Comparison of ENCODE assay signal across 10 mouse cellular contexts in the genomic region with DNA sequence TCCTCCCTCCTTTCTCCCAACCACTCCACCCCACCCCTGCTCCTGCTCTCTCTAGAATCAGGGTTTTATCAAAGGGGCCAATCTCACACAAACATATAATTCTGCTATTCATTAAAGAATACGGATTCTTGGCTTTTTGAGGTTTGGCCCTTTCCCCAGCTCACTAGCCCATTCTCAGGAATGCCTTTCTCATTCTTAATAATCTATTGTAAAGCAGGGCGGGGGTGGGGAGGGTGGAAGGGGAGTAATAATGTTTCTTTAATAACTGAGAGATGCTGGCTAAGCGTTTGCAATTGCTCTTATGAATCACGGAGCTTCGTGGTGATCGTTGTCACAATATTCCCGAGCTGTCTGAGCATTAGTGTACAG. TPM values are rescaled to one million over a fixed set of nuclear protein-coding genes. Genes with fewer than 3 reads are reported as not detected.
DNase-seq lines count a peak whose midpoint lies in the region; ATAC-seq and TF ChIP-seq lines count a peak whose summit lies in the region.
"Had no signal": no experiment of that assay in that cellular context is flagged by ENCODE, and none has a peak within 500 bp of the region (broad histone marks: within the 10 kb centered on the region; RNA-seq: fewer than 3 reads in every experiment).

No protein-coding gene starts in this region.

- ATAC-seq in heart, embryonic 14.5 days (ENCODE audit: insufficient number of reproducible peaks, insufficient read depth, low FRiP score, low read depth) = no peak
- no peak; the same call in 1 of the 2 replicates for ATAC-seq in hindbrain, embryonic 12.5 days (ENCODE audit: low FRiP score)
- ATAC-seq in midbrain, embryonic 12.5 days (ENCODE audit: low FRiP score, low read depth) = no peak
- ATAC-seq: liver, embryonic 12.5 days had no signal

- WGBS in heart, embryonic 14.5 days = 71% methylated on average over 7 of the region's 7 CpGs
- WGBS in embryonic facial prominence, embryonic 10.5 days = 75% methylated on average over 7 of the region's 7 CpGs
- 69% methylated on average over 7 of the region's 7 CpGs for WGBS in hindbrain, embryonic 12.5 days
- 54% methylated on average over 7 of the region's 7 CpGs for WGBS in midbrain, embryonic 12.5 days

- TF ChIP-seq CTCF in left cerebral cortex, adult 2 months (IDR thresholded peaks at IDR 0.05) = no peak

- H3K9ac ChIP-seq in heart, embryonic 14.5 days (ENCODE audit: low read length) = no peak overlapping the region
- H3K9ac ChIP-seq in hindbrain, embryonic 12.5 days = no peak overlapping the region
- no peak overlapping the region for H3K9ac ChIP-seq in midbrain, embryonic 12.5 days (replicated peaks)
- H3K9ac ChIP-seq: liver, embryonic 12.5 days had no signal

- no peaks in the 10 kb centered on the region for H3K27me3 ChIP-seq in heart, embryonic 14.5 days (ENCODE audit: control insufficient read depth, insufficient read depth, low read length)
- peaks cover 14% of the 10 kb centered on the region; the same call in 1 of the 2 replicates for H3K27me3 ChIP-seq in embryonic facial prominence, embryonic 10.5 days (replicated peaks; ENCODE audit: low read depth, poor library complexity, severe bottlenecking)
- H3K27me3 ChIP-seq in hindbrain, embryonic 12.5 days = no peaks in the 10 kb centered on the region
- no peaks in the 10 kb centered on the region for H3K27me3 ChIP-seq in midbrain, embryonic 12.5 days

- H3K36me3 ChIP-seq in heart, embryonic 14.5 days (ENCODE audit: control insufficient read depth, insufficient read depth, low read length) = no peaks in the 10 kb centered on the region
- no peaks in the 10 kb centered on the region for H3K36me3 ChIP-seq in embryonic facial prominence, embryonic 10.5 days (replicated peaks)
- no peaks in the 10 kb centered on the region for H3K36me3 ChIP-seq in hindbrain, embryonic 12.5 days
- no peaks in the 10 kb centered on the region for H3K36me3 ChIP-seq in midbrain, embryonic 12.5 days
- H3K36me3 ChIP-seq: liver, embryonic 12.5 days had no signal

- H3K9me3 ChIP-seq in heart, embryonic 14.5 days (ENCODE audit: control insufficient read depth, low read length) = no peaks in the 10 kb centered on the region
- H3K9me3 ChIP-seq in embryonic facial prominence, embryonic 10.5 days = no peaks in the 10 kb centered on the region
- H3K9me3 ChIP-seq in hindbrain, embryonic 12.5 days (replicated peaks) = no peaks in the 10 kb centered on the region
- H3K9me3 ChIP-seq in midbrain, embryonic 12.5 days = no peaks in the 10 kb centered on the region
- H3K9me3 ChIP-seq: liver, embryonic 12.5 days had no signal

- no peak overlapping the region for H3K27ac ChIP-seq in heart, embryonic 14.5 days (replicated peaks in 1 of 2; ENCODE audit: control insufficient read depth in 1 of 2, insufficient read depth in 1 of 2, low read depth in 2 of 2, low read length in 2 of 2)
- H3K27ac ChIP-seq in embryonic facial prominence, embryonic 10.5 days (replicated peaks) = peak overlapping the region; percentile 54; the same call in 1 of the 2 replicates
- H3K27ac ChIP-seq in hindbrain, embryonic 12.5 days = peak overlapping the region; percentile 70
- H3K27ac ChIP-seq in midbrain, embryonic 12.5 days (replicated peaks) = peak overlapping the region; percentile 68
- H3K27ac ChIP-seq in left cerebral cortex, adult 2 months = no peak overlapping the region
- H3K27ac ChIP-seq: liver, embryonic 12.5 days had no signal

- no peak for DNase-seq in heart, adult 18-20 months
- DNase-seq in embryonic facial prominence, embryonic 10.5 days (ENCODE audit: low spot score) = no peak
- no peak for DNase-seq in adrenal gland, postnatal 10 days
- no peak for DNase-seq in spleen, postnatal 36 days (ENCODE audit: low spot score in 2 of 2)
- no peak for DNase-seq in left cerebral cortex, adult 2 months (ENCODE audit: extremely low spot score in 1 of 2, low spot score in 2 of 2)
- DNase-seq: kidney, postnatal 36 days had no signal

- H3K4me1 ChIP-seq in heart, embryonic 14.5 days (ENCODE audit: control insufficient read depth in 2 of 2, insufficient read depth in 2 of 2, low read length in 2 of 2) = peaks cover 3 to 4% of the 10 kb centered on the region in 2 experiments; a peak in 2 of 4 replicates
- peaks cover 24% of the 10 kb centered on the region for H3K4me1 ChIP-seq in embryonic facial prominence, embryonic 10.5 days
- peaks cover 20% of the 10 kb centered on the region for H3K4me1 ChIP-seq in hindbrain, embryonic 12.5 days
- H3K4me1 ChIP-seq in midbrain, embryonic 12.5 days = peaks cover 23% of the 10 kb centered on the region
- H3K4me1 ChIP-seq: liver, embryonic 12.5 days had no signal

- intact Hi-C loops in left cerebral cortex, adult 2 months (cut with DNase I) = no loop called here

- H3K4me3 ChIP-seq in heart, embryonic 14.5 days (ENCODE audit: control insufficient read depth in 1 of 2, insufficient read depth in 1 of 2, low read depth in 1 of 2, low read length in 2 of 2) = no peak overlapping the region
- peak overlapping the region; percentile 42 for H3K4me3 ChIP-seq in embryonic facial prominence, embryonic 10.5 days
- H3K4me3 ChIP-seq in hindbrain, embryonic 12.5 days = no peak overlapping the region
- no peak overlapping the region for H3K4me3 ChIP-seq in midbrain, embryonic 12.5 days
- H3K4me3 ChIP-seq in left cerebral cortex, adult 2 months = no peak overlapping the region
- H3K4me3 ChIP-seq: liver, embryonic 12.5 days had no signal

- H3K4me2 ChIP-seq in heart, embryonic 14.5 days (ENCODE audit: low read length) = peak overlapping the region; percentile 53; the same call in 1 of the 2 replicates
- H3K4me2 ChIP-seq in hindbrain, embryonic 12.5 days (replicated peaks) = peak overlapping the region; percentile 31
- peak overlapping the region; percentile 38; the same call in 1 of the 2 replicates for H3K4me2 ChIP-seq in midbrain, embryonic 12.5 days (replicated peaks)

RNA-seq across cellular contexts. Expression of a gene that starts 27.3 kb away (rescaled TPM):
- polyA plus RNA-seq in heart, embryonic 14.5 days (2014; fragmentation: Nextera tagmentation; extraction: Ambion mirVana) = 53.4 and 62.8 TPM in 2 replicates
- total RNA-seq in heart, adult 18-20 months (2021) = 10 to 100 TPM; 58.6 to 65.0 TPM
- 58.8 and 59.3 TPM in 2 replicates for polyA plus RNA-seq in embryonic facial prominence, embryonic 10.5 days (2016; fragmentation: Nextera tagmentation; extraction: Ambion mirVana)
- 94.4 and 99.3 TPM in 2 replicates for polyA plus RNA-seq in hindbrain, embryonic 12.5 days (2016; fragmentation: Nextera tagmentation; extraction: Ambion mirVana)
- polyA plus RNA-seq in midbrain, embryonic 12.5 days (2016; fragmentation: Nextera tagmentation; extraction: Ambion mirVana) = 89.1 and 96.9 TPM in 2 replicates
- 10 to 100 TPM; 54.7 to 63.4 TPM for total RNA-seq in adrenal gland, postnatal 10 days (2021)
- 100 to 1,000 TPM; 202 to 209 TPM for total RNA-seq in left cerebral cortex, adult 2 months (2021)

Comparison
In these comparisons a context has a peak if more than half of its experiments do, and no peak if none do; other contexts are left out.
1. H3K27ac ChIP-seq: peak in embryonic facial prominence, embryonic 10.5 days (single experiment), hindbrain, embryonic 12.5 days (single experiment) and midbrain, embryonic 12.5 days (single experiment); none in heart, embryonic 14.5 days (0 of 2) and left cerebral cortex, adult 2 months (single experiment).
2. Peak in every context shown above with its lines, with median percentiles within 50 percentile points of each other: H3K4me2 ChIP-seq.